Mouse (Mus musculus) ES-E14 (cell line): Measurements from ENCODE around the gene Tex33.

ENCODE experiments used
- ZC3H11A ChIP-seq: IDR thresholded peaks from 2 replicates; pipeline ENCODE4 v1.6.1; 2012; ENCODE audit warnings: low read depth, mild to moderate bottlenecking, inconsistent platforms, low read length, borderline replicate concordance
- ZNF384 ChIP-seq: IDR thresholded peaks from 2 replicates; pipeline ENCODE4 v1.6.1; 2012; ENCODE audit warnings: low read depth, low read length, inconsistent platforms

GRCm38 (mm10) chr15:78409570-78410052 is 13.9 kb upstream of the Tex33 start:
- TF ChIP-seq ZNF384 = no peak
- no peak for TF ChIP-seq ZC3H11A
